Mouse (Mus musculus) lung, postnatal 4 days (tissue): Measurements from ENCODE around the gene Grrp1.
"Not testable (repeated sequence)": the region's sequence is repeated elsewhere in the genome, so short reads cannot be mapped to it uniquely, and the experiment has no call there.

Source experiments
- DNase-seq, 2 experiments: peaks; one replicate each; pipeline ENCODE4 v3.0.0; 2021

Gene Grrp1

DNA sequence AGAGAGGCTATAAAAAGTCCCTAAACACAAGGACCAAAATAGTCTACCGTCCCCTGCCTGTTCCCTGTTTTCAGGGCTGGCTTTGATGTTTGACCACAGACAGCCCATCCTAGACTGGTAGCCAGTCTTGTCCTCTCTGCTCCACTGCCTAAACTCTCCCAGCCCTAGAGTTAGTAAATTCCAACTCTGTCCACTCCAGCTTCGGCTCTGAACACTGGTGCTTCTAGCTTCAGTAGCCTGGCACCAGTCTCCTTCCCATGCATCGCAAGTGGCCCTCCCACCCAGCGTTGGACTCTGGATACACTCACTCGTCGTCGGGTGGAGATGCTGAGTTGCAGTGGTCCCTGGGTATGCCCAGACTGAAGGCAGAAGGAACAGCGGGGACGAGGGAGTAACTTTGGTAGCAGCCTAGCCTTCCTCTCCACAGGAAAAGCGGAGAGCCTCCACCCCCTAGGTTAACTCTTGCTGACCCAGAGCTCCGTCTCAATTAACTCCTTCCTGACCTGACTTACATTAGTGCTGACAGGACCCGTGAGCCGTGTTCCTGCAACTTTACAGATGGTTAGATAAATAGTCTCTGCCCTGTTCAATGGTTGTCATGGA, at the start of gene Grrp1:
Gene Grrp1, minus strand, starts transcription at position 385 of the 603 bp plus-strand sequence.
- peak; percentile 32 to 48 for DNase-seq

DNA sequence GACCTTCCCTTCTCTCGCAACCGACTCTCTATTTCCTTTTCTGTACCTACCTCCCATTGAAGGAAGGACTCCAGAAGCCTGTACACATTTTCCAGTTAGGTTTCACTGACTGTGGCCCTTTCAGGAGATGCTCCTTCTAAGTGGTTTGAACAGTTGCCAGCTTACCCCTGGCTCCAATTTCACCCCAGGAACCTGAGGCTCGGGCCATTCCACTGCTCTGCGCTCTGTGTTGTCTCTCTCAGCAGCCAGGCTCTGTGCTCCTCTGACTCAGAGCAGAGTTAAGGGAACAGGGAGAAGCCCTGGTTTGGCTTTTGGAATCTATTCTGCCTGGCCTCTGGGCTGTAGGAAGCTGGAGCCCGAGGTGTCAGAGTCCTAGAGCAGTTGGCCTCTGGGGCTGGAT, 48.2 kb upstream of the Grrp1 start:
- no peak for DNase-seq

DNA sequence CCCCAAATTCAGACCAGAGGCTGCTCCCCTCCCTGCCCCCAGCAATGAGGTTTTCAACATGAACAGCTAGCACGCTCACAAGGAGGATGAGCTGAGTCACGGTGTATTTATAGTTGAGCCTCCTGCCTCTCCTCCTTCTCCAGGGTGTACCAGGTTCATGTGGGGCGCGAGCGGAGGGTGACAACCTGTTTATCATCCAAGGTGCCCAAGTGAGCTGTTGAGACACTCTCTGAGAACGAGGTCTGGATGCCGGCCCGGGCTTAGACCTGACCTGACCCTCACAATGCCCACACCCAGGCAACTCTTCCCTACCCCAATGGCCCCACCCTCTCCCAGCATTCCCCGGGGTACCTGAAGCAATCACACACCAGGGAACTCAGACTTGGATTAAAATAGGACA, 46.4 kb upstream of the Grrp1 start:
- no peak for DNase-seq

DNA sequence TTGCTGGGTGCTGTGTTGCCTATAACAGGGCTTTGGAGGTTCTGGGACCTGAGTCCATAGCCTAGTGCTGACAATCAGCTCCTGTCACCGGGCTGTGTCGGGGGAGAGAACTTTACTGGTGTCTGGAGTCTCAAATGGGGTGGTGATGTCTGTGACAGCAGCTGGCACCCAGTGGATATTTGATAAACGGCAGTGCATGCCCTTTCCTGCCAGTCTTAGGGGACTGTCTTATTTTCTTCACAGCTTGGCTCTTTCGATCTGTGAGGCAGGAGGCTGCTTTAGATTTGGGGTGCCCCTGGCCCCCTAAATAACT, 45.5 kb upstream of the Grrp1 start:
- no peak for DNase-seq

GRCm38 (mm10) chr4:134298626-134299497, 45.0 kb upstream of the Grrp1 start:
- no peak for DNase-seq

- no peak for DNase-seq
Observed at GRCm38 (mm10) chr4:134297369-134297768, 43.5 kb upstream of the Grrp1 start.

GRCm38 (mm10) chr4:134296523-134296922, 42.6 kb upstream of the Grrp1 start:
- DNase-seq, result no peak

DNA sequence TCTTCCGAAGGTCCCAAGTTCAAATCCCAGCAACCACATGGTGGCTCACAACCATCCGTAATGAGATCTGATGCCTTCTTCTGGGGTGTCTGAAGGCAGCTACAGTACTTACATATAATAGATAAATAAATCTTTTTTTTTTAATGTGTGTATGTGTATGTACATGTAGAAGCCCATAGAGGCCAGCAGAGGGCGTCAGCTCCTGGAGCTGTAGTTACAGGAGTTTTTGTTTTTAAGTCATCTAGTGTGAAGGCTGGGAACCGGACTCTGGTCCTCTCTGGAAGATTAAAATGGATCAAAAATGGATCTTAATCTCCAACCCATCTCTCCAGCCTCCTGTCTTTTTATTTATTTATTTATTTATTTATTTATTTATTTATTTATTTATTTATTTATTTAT, 42.2 kb upstream of the Grrp1 start:
- DNase-seq, result not testable (repeated sequence)

GRCm38 (mm10) chr4:134293692-134294163, 39.8 kb upstream of the Grrp1 start:
- DNase-seq, result no peak

- DNase-seq, result no peak
Observed at GRCm38 (mm10) chr4:134293061-134293691, 39.3 kb upstream of the Grrp1 start.

DNA sequence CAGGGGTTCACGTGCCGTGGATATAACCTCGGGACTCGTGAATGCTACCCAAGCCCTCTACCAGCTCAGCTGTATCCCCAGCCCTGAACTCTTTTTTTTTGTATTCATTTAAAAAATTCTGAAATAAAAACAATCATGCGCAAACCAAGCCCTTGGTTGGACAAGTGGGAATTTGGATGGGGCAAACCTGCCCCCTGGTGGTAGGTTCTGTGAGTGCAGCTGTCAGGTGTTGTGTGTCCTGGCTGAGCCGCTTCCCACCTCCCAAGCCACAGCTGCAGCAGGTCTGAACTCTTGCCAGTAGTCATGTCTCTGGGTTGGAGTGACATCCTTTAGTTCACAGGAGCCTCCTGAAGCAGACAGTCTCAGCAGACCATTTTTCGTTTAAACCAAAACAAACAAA, 38.2 kb upstream of the Grrp1 start:
- DNase-seq, result peak; percentile 64 to 84

DNA sequence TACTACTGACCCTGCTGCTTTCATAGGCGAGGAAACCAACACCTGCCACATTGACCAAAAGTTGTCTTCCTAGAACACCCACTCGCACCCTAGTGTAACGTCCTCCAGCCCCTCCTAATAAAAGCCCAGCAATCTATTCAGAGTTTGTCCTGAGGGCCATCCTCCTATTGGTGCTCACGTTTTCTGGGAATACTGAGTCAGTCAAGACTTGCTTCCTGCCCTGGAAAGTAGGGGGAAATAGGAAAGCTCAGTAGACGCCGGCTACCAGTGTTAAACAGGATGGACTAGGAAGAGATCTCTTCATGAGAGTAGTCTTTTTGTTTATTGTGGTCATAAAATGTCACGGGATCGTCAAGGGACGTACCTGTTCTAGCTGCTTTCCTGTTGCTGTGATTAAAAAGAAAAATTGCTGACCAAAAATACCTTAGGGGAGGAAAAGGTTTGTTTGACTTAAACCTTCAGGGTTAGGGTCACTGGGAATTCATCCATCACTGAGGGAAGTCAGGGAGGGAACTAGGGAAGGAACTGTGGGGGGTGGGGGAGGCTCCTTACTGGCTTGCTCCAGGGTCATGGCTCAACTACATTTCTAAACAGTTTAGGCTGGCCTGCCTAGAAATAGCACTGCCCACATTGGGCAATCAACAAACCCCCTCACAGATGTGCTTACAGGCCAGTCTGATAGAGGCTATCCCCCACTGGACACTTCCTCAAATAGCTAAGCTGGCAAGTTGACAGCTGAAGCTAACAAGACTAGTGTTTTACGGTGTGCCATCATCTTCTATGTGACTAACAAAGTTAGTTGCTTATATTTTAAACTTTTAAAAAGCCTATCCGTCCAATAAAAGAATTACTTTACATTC, 34.7 kb upstream of the Grrp1 start:
- DNase-seq, result no peak

- peak; percentile 84 to 87 for DNase-seq
Observed at GRCm38 (mm10) chr4:134287575-134288025, 33.7 kb upstream of the Grrp1 start, which contains the start of gene Pdik1l. Gene Pdik1l (minus strand): TSS chr4:134287895.

GRCm38 (mm10) chr4:134287168-134287564, 33.3 kb upstream of the Grrp1 start:
- DNase-seq, result peak; percentile 98

- no peak for DNase-seq
Observed at GRCm38 (mm10) chr4:134286226-134287167, 32.6 kb upstream of the Grrp1 start.

DNA sequence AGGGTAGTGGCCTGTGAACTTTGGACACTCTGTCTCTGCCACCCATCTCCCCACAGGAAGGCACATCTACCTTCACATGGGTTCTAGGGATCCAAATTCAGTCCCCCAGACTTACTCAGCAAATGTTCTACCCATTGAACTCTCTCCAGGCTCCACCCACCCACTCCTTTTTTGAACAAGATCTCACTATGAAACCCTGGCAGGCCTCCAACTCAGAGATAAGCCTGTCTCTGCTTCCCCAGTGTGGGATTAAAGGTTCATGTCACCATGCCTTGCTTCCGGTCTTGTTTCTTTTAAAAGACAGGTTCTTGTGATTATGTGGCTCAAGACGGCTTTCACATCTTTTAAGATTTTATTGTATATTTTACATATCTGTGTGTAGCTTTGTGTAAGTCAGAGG, 31.0 kb upstream of the Grrp1 start:
- DNase-seq, result no peak

GRCm38 (mm10) chr4:134273417-134274345, 19.8 kb upstream of the Grrp1 start:
- peak in 1 of 2 experiments; percentile 36 for DNase-seq

- no peak for DNase-seq
Observed at GRCm38 (mm10) chr4:134272731-134273416, 19.0 kb upstream of the Grrp1 start.

DNA sequence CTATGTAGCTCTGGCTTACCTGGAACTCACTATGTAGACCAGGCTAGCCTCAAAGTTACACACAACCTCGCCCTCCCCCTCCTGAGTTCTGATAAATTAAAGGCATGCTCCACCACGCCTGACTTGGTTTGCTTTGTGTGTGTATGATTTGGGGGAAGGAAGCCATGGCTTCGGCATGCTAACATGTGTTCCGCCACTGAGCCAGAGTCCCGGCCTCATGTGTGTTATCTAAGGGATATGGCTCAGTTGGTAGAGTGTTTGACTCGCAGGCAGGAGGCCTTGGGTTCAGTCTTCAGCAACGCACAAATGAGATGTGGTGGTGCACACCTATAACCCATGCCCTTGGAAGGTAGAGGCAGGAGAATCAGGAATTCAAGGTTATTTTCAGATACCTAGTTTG, 18.1 kb upstream of the Grrp1 start:
- no peak for DNase-seq

GRCm38 (mm10) chr4:134269622-134270021, 15.7 kb upstream of the Grrp1 start:
- not testable (repeated sequence) for DNase-seq
